Mouse (Mus musculus): Measurements from ENCODE around the gene Selenok.

Selenok gene

DNA sequence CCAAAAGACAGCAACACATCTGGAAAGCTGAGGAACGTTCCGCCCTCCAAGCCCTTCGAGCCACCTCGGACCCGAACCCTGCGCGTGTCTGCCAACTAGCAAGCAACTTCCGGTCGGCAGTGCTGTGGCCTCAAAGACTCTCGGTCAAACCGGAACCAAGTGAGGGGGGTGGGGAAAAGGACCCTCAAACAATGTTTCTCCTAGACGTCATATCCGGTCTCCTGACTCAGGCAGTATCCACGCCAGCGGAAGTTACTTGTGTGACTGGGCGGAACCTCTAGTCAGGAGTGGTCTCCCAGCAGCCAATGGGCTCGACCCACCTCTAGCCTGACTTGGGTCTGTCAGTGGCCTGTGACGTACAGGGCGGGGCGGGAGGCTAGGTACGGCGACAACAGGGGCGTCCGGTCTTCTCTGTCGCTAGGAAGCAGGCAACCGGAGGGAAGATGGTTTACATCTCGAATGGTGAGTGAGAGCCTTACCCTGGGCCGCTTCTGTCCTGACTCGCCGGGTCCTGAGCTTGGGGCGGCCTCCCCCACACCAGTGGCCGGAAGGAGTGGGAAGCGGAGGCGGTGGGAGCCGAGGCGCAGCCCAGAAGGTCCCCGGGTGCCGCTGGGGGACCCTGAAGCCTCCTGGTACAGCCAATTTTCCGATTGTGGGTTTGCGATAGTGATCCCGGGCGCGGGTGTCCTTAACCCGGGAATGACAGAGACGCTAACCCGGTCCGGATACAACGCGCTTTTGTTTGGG is at the start of gene Selenok:
Selenok (plus strand) TSS at position 234 of the 747 bp plus-strand sequence.
- peak; percentile 99 for DNase-seq

DNA sequence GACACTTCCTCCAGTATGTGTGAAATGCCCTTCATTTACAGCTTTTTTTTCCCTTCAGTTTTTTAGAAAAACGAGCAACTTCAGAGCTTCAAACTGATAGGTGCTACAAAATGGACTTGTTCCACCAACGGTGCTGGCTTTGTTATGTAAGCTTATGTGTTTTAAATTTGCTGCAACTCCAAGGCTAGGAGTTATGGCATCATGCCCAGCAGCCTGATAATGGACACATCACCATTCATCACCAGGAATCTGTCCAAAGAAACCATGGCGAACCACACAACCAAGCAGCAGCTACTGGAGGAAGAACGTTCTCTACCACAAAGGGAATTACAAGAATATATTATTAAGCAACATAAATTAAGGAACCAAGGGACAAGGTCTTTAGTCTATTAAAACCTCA is 39.1 kb upstream of the Selenok start:
- no peak for DNase-seq

DNA sequence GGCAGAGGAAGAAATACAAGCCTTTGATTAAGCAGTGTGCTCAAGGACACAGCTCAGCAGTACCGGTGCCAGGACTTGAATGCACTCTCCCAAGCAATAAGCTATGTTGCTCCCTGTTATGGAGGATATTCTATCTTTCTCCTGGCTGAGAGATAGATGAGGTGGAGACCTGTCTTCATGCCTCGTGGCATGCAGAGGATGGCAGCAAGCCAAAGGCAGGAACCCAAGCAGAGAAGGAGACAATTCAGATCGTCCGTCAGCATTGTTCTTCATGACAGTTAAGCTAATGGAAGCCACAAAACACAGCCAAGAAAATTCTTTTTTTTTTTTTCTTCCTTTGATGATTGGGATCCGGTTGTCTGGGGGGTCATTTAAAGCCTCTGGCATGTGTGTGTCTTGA is 32.6 kb upstream of the Selenok start:
- DNase-seq, result no peak

DNA sequence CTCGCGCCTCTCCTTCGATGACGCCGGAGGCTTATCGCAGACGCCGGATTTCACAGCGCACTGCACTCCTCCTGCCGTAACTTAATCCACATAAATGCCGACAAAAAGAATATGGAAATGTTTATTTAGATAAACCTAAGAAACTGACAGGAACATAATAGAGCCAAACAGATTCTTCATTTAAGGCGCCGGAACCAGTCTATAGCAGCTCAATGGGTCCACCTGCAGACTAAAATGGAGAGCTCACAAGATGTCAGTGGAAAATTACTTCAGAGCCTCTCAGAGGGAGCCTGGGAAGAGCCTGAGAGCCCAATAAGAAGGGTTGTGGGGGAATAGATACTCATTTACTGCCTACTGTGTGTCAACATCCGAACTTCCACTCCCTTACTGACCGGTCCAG is 30.6 kb upstream of the Selenok start:
- no peak for DNase-seq

DNA sequence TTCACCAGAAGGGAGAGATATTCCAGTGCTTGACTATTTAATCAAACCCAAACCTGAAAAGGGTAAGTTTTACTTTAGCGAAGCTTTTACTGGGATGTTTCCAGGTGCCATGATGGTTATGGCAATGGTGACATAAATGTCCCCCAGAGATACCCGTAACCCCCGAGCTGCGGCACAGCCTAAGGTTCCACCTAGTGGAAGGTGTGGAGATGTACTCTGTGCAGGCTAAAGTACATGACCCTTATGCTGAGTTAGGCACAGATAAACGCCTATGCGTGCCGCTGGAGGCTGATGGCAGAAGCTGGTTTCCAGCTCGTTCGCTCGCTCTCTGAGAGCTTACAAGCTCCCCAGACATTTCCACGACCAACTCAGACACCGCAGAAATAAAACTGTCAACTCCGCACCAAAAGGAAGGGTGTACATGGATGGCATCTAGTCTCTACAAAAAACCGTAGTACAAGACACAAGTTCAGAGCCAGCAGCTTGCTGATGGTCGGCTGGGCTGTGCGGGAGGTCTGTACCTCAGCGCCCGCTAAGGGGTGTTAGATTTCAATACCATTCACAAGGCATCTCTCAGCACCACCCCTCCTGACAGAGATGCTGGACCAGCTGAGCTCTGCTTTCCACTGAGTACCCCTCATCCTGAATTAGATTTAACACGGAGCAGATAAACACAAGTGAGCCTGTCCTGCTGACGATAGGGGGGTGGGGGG is 28.4 kb upstream of the Selenok start:
- no peak for DNase-seq

DNA sequence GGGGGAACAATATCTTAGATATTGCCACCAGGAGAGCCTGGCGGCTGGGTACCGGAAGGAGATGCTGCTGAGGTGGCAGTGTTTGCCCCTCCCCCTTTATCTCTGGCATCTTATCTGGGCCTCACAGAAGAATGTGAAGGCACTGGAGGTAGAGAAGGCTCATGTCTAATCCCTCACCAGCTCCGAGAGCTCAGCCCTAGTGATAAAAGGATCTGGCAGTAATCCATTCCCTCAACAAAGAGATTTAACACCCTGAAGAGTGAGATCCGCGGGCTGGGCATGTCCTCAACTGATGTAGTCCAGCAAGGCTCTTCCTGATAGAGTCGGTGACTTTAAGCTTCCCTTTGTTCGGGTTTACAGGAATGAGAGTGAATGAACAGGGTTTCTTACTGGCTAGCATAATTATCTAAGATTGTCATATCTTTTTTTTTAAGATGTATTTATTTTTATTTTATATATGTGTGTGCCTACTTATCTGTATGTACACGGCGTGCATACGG is 27.7 kb upstream of the Selenok start:
- no peak for DNase-seq

DNA sequence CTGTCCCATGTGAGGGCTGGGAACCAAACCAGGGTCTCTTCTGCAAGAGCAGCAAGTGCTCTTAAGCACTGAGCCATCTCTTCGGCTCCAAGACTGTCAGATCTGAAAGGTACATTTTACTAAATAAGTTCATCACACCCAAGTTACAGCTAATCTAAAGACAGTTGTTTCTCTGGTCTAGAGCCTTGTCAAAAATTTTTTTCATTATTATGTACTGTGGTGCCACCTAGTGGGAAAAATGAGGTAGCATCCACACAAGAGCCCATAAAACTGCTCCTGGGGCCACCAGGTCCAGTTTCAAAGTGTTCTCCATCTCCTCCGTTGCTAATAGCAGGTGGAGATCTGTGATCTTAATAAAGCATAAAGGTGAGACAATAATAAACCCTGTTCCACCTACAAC is 27.2 kb upstream of the Selenok start:
- DNase-seq, result peak; percentile 21

DNA sequence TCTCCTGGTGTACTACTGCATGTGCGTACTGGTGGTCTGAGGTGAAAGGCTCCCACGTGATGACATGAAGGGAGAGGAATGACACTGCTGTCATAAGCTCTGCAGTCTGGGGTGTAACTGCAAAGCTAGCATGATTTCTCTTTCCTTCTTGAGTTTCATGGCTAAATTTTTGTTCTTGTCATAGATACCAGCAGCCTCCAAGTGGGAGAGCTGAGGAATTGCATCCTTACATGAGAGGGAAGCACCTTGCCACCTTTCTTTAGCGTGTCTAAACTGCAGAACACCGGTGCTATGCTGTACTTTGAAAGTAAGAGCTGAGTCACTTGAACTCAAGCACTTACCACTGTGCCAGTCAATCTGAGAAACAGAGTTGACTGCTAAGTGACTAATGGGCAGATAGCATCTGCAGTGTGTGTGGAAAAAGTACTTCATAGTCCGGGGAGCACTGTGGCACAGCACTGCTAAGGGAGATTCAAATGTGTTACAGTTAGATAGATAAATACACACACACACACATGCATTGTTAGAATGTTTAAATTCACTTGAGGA is 21.3 kb upstream of the Selenok start:
- DNase-seq, result no peak

DNA sequence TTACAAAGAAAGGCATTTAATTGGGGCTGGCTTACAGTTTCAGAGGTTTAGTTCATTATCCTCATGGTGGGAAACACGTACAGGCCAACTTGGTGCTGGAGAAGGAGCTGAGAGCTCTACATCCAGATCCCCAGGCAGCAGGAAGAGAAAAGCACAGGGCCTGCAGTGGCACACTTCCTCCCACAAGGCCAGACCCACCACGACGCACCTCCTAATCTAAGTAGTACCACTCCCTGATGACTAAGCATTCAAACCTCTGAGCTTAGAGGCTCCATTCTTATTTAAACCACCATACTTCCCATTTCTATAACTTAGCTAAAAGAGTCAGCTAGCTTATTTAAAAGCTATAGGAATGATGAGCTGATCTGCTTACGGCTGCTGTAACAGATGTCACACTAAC is 17.3 kb upstream of the Selenok start:
- DNase-seq, result no peak

DNA sequence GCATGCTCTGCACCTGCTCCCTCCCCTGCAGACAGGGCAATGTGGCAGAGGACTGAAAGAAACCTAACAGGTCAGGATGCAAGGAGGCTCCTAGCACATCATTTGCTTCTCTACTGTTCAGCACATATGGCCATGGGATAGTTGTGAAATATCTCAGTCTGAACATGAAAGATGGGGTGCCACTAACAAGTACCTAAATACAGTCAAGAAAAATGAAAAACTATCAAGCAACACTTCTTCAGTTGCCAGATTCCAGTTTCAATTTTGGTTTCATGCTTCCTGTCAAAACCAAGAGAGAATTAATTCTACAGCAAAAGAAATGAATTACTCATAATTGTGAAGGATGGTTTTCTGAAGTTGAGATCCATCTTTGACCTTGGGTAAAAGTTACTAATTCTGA is 10.7 kb upstream of the Selenok start:
- no peak for DNase-seq

DNA sequence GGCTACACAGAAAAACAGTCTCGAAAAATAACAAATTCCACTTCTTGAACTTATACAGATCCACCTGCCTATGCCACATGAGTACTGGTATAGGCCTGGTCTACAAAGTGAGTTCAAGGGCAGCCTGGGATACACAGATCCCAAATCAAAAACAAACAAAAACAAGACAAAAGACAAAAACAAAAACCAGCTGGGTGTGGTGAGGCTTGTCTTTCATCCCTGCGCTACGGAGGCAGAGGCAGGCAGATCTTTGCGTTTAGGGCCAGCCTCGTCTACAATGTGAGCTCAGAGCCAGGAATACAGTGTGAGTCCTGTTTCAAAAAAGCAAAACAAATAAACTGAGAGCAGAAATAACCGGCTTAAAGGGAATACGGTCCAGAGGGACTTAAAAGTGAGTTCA is 497 bp upstream of the Selenok start:
- no peak for DNase-seq

DNA sequence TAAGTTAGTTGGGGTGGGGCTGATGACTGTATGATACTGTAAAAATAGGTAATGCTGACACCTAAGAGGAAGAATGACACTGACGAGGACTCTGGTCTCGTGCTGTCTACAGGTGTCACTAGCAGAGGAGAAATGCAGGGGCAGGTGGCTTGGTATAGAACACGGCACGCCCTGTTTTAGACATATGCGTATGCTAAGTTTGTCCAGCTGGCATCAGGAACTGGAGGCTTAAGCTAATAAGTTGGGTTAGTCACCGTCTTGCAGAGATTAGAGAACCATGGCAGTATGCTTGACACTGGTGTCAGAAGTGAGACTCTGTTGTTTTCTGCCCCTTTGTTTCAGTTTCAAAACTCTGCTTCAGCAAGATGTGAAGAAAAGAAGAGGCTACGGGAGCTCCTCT is 3.3 kb downstream of the Selenok start:
- no peak for DNase-seq

DNA sequence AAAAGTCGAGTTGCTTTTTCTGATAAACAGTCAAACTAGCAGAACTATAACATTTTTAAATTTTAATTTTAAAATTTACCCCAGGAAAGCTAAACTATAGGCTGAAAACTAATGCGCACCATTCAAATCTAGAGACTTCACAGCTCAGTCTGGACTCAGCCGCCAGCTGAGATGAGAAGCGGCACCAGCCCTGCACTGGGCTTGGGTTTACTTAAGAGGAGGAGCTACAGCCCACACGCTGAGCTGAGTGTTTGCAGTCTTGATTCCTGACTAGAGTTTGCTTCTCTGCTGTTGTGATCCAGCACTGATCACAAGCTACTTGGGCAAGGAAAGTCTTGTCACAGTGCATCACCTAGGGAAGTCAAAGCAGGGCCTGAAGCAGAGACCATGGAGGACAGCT is 3.9 kb downstream of the Selenok start:
- DNase-seq, result no peak

DNA sequence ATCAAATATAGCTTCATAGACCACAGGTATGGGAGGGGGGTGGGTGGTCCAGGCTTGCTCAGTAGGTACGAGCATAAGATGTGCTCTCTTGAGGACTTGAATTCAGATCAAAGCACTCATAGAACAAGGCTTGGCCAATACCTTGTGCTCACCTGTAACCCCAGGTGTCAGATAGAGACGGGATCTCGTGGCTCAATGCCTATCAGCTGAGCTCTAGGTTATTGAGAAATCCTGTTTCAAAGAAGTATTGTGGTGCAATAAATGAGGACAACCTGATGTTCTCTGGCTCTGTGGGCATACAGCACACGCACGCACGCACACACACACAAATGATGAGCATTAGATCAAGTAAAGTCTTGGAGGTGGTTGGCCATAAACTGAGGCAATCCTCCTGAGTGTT is 8.8 kb downstream of the Selenok start:
- no peak for DNase-seq

DNA sequence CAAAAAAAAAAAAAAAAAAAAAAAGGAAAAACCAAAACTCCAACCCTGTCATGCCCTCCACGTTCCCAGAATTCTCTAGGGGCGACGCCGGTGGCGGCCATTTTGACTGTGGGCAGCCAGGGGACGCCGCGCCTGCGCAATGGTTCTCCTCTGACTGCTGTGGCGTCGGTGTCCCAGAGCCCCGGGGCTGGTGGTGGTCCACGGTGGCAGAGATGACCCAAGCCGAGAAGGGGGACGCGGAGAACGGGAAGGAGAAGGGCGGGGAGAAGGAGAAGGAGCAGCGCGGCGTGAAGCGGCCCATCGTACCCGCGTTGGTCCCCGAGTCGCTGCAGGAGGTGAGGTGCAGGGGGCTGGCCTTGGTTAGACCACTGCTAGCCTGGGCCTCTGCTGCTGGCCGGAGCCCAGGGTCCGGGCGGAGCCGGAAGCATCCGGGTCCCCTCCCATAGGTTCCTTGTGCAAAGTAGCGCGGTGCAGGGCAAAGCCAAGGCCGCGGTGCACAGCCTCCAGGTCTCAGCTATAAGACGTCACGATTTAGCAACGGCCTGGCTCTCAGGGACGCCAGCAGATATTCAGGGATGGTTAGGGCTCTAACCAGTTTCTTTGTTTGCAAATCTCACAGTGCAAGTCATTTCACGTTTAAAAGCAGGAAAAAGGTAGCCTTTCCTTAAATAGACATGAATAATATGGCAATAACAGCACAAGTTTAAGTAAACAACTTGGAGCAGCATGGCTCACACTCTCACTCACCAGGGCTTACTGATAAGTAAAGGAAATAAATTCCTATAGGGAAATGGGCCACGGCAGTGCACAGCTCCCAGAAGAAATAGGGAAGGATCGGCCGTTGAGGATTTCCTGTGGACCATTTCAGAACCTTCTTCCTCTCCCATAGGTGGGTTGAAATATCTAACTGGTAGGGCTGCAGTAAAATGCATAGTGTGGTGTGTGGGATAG is 10.4 kb downstream of the Selenok start, which contains the start of gene Actr8:
Actr8 (plus strand) TSS at position 84 of the 951 bp plus-strand sequence.
- peak; percentile 89 for DNase-seq

DNA sequence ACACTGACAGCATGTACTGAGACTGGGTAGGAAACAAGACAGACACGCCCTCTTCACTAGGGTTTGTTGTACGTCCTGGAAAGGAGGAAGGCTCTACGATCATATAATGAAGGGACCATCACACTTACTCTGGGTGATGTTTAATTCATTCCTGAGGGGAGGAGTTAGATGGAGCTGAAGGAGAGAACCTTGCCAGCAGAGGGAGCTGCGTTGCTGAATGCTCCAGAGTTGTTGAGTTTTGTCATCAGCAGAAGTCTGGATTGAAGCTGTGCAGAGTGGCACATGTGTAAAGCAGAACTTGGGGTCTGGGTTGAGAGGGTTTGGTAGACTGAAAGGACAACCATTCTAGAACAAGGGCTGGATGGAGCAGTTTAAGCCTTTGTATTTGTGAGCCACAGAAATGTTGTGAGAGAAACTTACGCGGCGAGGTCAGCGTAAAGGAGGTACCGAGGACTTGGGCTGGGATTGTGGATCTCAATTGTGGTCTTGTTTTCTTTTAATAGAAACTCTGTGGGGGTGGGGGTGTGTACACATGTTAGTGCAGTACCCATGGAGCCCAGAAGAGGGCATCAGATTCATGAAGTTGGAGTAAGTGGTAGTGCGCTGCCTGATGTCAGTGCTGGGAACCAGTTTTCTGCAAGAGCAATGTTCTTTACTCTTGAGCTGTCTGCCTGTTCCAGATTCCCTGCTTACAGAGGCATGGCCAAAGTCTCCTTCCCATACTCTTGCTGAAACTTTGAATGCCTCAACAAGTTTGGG is 12.5 kb downstream of the Selenok start:
- DNase-seq, result peak; percentile 44

DNA sequence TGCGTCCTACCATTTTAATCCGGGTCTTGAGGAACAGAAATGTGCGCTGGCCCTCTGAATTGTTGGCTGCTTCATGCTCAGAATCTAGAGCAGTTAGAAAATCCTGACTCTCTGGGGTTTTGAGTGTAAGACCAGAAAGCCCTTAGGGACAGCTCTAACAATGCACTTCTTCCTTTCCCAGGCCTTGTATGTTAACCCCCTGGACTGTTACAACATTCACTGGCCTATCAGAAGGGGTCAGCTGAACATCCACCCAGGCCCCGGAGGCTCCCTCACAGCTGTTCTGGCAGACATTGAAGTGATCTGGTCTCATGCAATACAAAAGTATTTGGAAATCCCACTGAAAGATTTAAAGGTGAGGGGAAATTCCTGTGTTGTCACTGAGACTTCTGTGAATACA is 18.0 kb downstream of the Selenok start:
- DNase-seq, result no peak

DNA sequence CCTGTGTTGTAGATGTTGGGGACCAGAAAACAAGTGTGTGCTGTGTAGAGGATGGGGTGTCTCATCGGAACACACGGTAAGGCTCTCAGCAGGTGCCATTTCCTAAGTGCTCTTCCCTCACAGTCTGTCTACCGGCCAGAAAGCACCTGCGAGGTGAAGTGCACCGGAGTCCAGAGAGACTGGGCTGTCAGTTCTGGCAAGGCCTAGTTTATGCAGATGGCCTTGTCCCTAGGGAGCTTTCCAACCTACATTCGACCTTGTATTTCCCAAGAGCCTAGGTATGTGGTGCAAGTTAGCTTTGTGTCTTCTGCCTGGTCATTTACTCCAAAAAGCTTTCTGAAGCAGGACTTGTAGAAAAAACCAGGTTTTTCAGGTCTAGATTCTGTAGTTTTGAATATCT is 19.2 kb downstream of the Selenok start:
- DNase-seq, result no peak

DNA sequence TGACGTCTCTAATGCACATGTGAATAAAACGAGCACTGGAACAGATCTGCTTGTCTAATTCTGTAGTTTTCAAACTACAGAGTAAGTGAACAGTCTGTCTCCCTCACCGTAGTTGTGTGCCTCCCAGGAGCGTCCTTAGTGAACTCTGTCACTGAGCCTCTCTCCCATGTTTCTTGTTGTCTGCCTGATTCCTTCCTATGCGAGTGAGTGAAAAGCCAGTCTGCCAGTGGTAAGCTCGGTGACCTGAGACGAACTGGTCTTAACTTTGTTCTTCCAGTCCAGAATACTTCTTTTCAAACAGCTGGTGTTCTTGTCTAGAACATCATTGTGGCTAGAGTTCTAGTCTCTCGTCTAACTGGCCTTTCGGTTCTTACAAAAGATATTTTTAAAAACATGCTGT is 19.6 kb downstream of the Selenok start:
- no peak for DNase-seq

DNA sequence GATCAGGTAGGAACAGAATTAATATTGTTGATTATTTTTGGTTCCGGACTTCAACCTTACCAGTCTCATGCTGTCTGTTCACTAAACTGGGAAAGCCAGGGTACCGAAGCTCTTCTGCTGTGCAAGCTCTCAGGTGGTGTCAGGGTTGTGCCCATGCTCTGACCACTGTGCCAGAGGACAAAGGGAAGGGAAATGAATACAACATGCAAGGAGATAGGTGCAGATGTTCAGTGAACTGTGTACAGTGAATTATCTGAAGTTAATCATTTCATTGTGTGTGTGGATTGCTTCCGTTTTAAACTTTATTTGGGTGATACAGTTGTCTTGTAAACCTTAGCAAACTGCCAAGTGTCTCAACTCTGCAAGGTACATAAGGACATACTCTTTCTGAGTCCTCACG is 20.2 kb downstream of the Selenok start:
- no peak for DNase-seq

DNA sequence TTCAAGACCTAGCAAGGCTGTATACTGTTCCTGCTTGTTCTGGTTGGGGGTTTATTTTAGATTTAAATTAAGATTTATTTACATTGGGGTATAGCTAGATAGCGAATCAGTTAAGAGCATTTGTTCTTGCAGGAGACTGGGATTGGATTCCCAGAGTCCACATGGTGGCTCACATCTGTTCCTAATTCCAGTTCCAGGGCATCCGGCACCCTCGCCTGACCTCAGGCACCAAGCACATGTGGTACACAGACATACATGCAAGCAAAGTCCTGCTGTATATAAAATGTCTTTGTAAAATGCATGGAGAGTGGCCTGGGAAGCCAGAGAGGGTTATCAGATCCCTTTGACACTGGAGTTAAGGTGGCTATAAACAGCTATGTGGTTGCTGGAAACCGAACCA is 26.9 kb downstream of the Selenok start:
- DNase-seq, result no peak
